Mouse (Mus musculus) kidney, adult 2 months (tissue): ENCODE data around the gene Nmnat3.

Source experiments
- CTCF ChIP-seq: fragments of 200-500 bp; conservative IDR thresholded peaks from 2 replicates; pipeline ENCODE4 v1.5.1; 2011; ENCODE audit warnings: low read depth, mild to moderate bottlenecking, control low read depth, low read length, moderate library complexity, mixed read lengths; ENCODE audit not compliant: insufficient read depth, insufficient read length
- POLR2A ChIP-seq: fragments of 200-500 bp; IDR thresholded peaks from one replicate; pipeline ENCODE4 v1.6.1; 2011; ENCODE audit warnings: low read depth, low read length, control low read depth

DNA sequence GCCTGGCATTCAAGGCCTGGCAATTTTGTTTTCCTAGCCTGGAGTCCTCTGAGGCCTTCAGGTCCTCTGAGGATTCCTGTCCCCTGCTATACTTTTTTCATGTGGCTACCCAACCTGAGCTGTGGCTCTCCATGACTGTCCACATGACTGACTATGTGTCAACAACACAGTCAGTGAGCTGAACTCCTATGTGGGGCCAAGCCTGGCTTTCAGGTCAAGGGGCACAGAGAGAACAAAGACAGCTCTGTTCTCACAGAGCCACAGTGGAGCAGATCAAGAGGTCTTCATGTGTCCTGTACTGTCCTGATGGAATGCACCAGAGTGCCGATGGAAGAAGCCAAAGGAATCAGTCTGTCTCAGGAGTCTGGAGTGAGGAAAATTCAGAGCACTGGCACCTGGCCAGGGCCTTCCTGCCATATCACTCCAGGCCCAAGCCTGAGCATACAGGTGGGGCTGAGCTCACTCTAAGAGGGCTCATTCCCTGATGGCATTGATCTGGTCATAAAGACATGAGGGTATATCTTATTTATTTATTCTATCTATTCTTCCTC lies 25.7 kb upstream of the Nmnat3 start:
- TF ChIP-seq CTCF (no peak), POLR2A (no peak)
